Mouse (Mus musculus): ENCODE results near the gene Fam3b. TPM values are rescaled to one million over a fixed set of nuclear protein-coding genes. Genes with fewer than 3 reads are reported as not detected.

Gene Fam3b
- total and polyA plus RNA-seq, 3 experiments, result 20.6 to 21.2 TPM; not detected in 1

- Histone ChIP-seq H3K27me3 (ENCODE audit: control insufficient read depth in 1 of 2, insufficient read depth in 2 of 2, low read length in 2 of 2) (no peaks in the 10 kb centered on the region), H3K27ac (ENCODE audit: control insufficient read depth, low read depth, low read length) (no peak overlapping the region), H3K9me3 (replicated peaks; ENCODE audit: insufficient read depth, low read length) (no peaks in the 10 kb centered on the region), H3K4me3 (ENCODE audit: control insufficient read depth in 1 of 2, insufficient read depth in 1 of 2, low read depth in 2 of 2, low read length in 2 of 2) (no peak overlapping the region), H3K9ac (ENCODE audit: control insufficient read depth, low read depth, low read length, poor library complexity, severe bottlenecking) (no peak overlapping the region), H3K36me3 (ENCODE audit: control insufficient read depth in 1 of 2, insufficient read depth in 2 of 2, low read length in 2 of 2) (no peaks in the 10 kb centered on the region; a peak in 3 of 4 replicates), H3K4me1 (ENCODE audit: control insufficient read depth in 1 of 2, insufficient read depth in 2 of 2, low read length in 2 of 2) (no peaks in the 10 kb centered on the region), H3K79me2 (ENCODE audit: control insufficient read depth, insufficient read depth, low read length, poor library complexity) (no peaks in the 10 kb centered on the region)
- DNase-seq (ENCODE audit: low read depth, low spot score), result no peak
- no peak for TF ChIP-seq SMC3 (IDR thresholded peaks at IDR 0.05; ENCODE audit: low read depth, low read length)
- TF ChIP-seq UBTF (IDR thresholded peaks at IDR 0.05; ENCODE audit: borderline replicate concordance, insufficient read depth, low read depth, low read length), result no peak
- TF ChIP-seq MYC (IDR thresholded peaks at IDR 0.05; ENCODE audit: low read depth, low read length), result no peak
- TF ChIP-seq CHD2 (IDR thresholded peaks at IDR 0.05; ENCODE audit: low read length), result no peak
- TF ChIP-seq CTCF (IDR thresholded peaks at IDR 0.05 in 2 of 3, conservative IDR thresholded peaks at IDR 0.05 in 1 of 3; ENCODE audit: control insufficient read depth in 1 of 3, insufficient read depth in 1 of 3, low read depth in 2 of 3, low read length in 3 of 3, poor library complexity in 1 of 3, severe bottlenecking in 1 of 3), result no peak
- no peak for TF ChIP-seq SIN3A (IDR thresholded peaks at IDR 0.05; ENCODE audit: low read length)
- no peak for TF ChIP-seq MEF2A (IDR thresholded peaks at IDR 0.05; ENCODE audit: extremely low read depth, insufficient replicate concordance, low read depth, low read length, poor library complexity, severe bottlenecking)
- no peak for TF ChIP-seq RCOR1 (IDR thresholded peaks at IDR 0.05; ENCODE audit: low read depth, low read length)
- TF ChIP-seq ZC3H11A (IDR thresholded peaks at IDR 0.05; ENCODE audit: low read depth, low read length), result no peak
- TF ChIP-seq JUND (IDR thresholded peaks at IDR 0.05; ENCODE audit: low read depth, low read length), result no peak
- TF ChIP-seq ZKSCAN1 (IDR thresholded peaks at IDR 0.05; ENCODE audit: low read depth, low read length), result no peak
- no peak for TF ChIP-seq E2F4 (IDR thresholded peaks at IDR 0.05; ENCODE audit: borderline replicate concordance, low read depth, low read length)
- TF ChIP-seq MAX (IDR thresholded peaks at IDR 0.05; ENCODE audit: low read length), result no peak
- TF ChIP-seq POLR2AphosphoS2 (IDR thresholded peaks at IDR 0.05; ENCODE audit: low read length), result no peak
- no peak for TF ChIP-seq TBP (IDR thresholded peaks at IDR 0.05; ENCODE audit: low read depth, low read length)
- no peak for TF ChIP-seq EP300 (IDR thresholded peaks at IDR 0.05; ENCODE audit: low read depth in 1 of 2, low read length in 2 of 2)
Measured at GRCm38 (mm10) chr16:97496026-97496425, 18.6 kb downstream of the Fam3b start.

DNA sequence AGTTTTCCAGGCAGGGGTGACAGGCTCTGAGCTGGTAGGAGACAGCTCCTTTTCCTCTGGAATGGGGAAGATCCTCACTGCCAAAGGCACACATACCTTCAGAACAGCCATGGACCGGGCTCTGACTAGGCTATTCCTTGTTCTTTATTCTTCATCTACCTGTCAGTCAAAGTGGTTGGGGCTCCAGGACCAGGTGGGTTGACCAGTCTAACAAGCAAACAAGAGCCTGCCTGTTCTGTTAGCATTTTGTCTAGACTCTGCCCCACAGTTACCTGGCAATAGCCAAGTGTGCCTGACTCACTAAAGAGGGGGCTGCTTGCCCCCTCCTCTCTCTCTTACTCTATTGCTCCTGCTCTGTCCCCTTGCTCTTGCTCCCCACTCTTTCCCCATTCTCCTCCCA, 22.2 kb downstream of the Fam3b start:
- Histone ChIP-seq H3K27ac (ENCODE audit: control insufficient read depth, low read depth, low read length) (no peak overlapping the region), H3K9me3 (replicated peaks; ENCODE audit: insufficient read depth, low read length) (no peaks in the 10 kb centered on the region), H3K36me3 (ENCODE audit: control insufficient read depth in 1 of 2, insufficient read depth in 2 of 2, low read length in 2 of 2) (no peaks in the 10 kb centered on the region; a peak in 1 of 4 replicates), H3K9ac (ENCODE audit: control insufficient read depth, low read depth, low read length, poor library complexity, severe bottlenecking) (no peak overlapping the region), H3K4me1 (ENCODE audit: control insufficient read depth in 1 of 2, insufficient read depth in 2 of 2, low read length in 2 of 2) (no peaks in the 10 kb centered on the region), H3K4me3 (ENCODE audit: control insufficient read depth in 1 of 2, insufficient read depth in 1 of 2, low read depth in 2 of 2, low read length in 2 of 2) (no peak overlapping the region), H3K79me2 (ENCODE audit: control insufficient read depth, insufficient read depth, low read length, poor library complexity) (no peaks in the 10 kb centered on the region), H3K27me3 (ENCODE audit: control insufficient read depth in 1 of 2, insufficient read depth in 2 of 2, low read length in 2 of 2) (no peaks in the 10 kb centered on the region)
- no peak for DNase-seq (ENCODE audit: low read depth, low spot score)
- no peak for TF ChIP-seq GABPA (IDR thresholded peaks at IDR 0.05; ENCODE audit: low read depth, low read length)
- no peak for TF ChIP-seq ETS1 (IDR thresholded peaks at IDR 0.05; ENCODE audit: low read depth, low read length)
- no peak for TF ChIP-seq RCOR1 (IDR thresholded peaks at IDR 0.05; ENCODE audit: low read depth, low read length)
- no peak for TF ChIP-seq ZNF384 (IDR thresholded peaks at IDR 0.05; ENCODE audit: low read depth, low read length)
- TF ChIP-seq MYC (IDR thresholded peaks at IDR 0.05; ENCODE audit: low read depth, low read length), result no peak
- TF ChIP-seq KAT2A (conservative IDR thresholded peaks at IDR 0.05; ENCODE audit: low read depth, low read length), result no peak
- TF ChIP-seq MXI1 (IDR thresholded peaks at IDR 0.05; ENCODE audit: low read depth, low read length), result no peak
- TF ChIP-seq NELFE (IDR thresholded peaks at IDR 0.05; ENCODE audit: low read depth, low read length), result no peak
- TF ChIP-seq E2F4 (IDR thresholded peaks at IDR 0.05; ENCODE audit: borderline replicate concordance, low read depth, low read length), result no peak
- no peak for TF ChIP-seq CTCF (IDR thresholded peaks at IDR 0.05 in 2 of 3, conservative IDR thresholded peaks at IDR 0.05 in 1 of 3; ENCODE audit: control insufficient read depth in 1 of 3, insufficient read depth in 1 of 3, low read depth in 2 of 3, low read length in 3 of 3, poor library complexity in 1 of 3, severe bottlenecking in 1 of 3)
- TF ChIP-seq POLR2A (IDR thresholded peaks at IDR 0.05; ENCODE audit: control insufficient read depth in 1 of 2, insufficient read depth in 1 of 2, low read depth in 1 of 2, low read length in 2 of 2, poor library complexity in 1 of 2), result no peak
- TF ChIP-seq MEF2A (IDR thresholded peaks at IDR 0.05; ENCODE audit: extremely low read depth, insufficient replicate concordance, low read depth, low read length, poor library complexity, severe bottlenecking), result no peak
- no peak for TF ChIP-seq SMC3 (IDR thresholded peaks at IDR 0.05; ENCODE audit: low read depth, low read length)
- no peak for TF ChIP-seq TCF12 (IDR thresholded peaks at IDR 0.05; ENCODE audit: low read depth, low read length)
- TF ChIP-seq MAFK (IDR thresholded peaks at IDR 0.05; ENCODE audit: borderline replicate concordance, low read depth, low read length), result no peak
- TF ChIP-seq RAD21 (IDR thresholded peaks at IDR 0.05; ENCODE audit: low read depth, low read length), result no peak
- no peak for TF ChIP-seq EP300 (IDR thresholded peaks at IDR 0.05; ENCODE audit: low read depth in 1 of 2, low read length in 2 of 2)
- no peak for TF ChIP-seq ELF1 (IDR thresholded peaks at IDR 0.05; ENCODE audit: low read depth, low read length)
- no peak for TF ChIP-seq UBTF (IDR thresholded peaks at IDR 0.05; ENCODE audit: borderline replicate concordance, insufficient read depth, low read depth, low read length)
